Mouse (Mus musculus) small intestine, adult 2 months (tissue): ENCODE measurements around the gene Syde1.

Source experiments
- CTCF ChIP-seq: fragments of 200-500 bp; IDR thresholded peaks from 2 replicates; pipeline ENCODE4 v1.5.1; 2012; ENCODE audit warnings: low read depth, mild to moderate bottlenecking, control low read depth, inconsistent platforms, low read length, moderate library complexity, mixed read lengths; ENCODE audit not compliant: insufficient replicate concordance, insufficient read length; ENCODE audit errors: extremely low read depth
- POLR2A ChIP-seq: fragments of 200-500 bp; IDR thresholded peaks from 2 replicates; pipeline ENCODE4 v1.6.1; 2012; ENCODE audit warnings: low read depth, mild to moderate bottlenecking, control low read depth, inconsistent platforms, low read length, moderate library complexity

GRCm38 (mm10) chr10:78583347-78583746 is 8.4 kb downstream of the Syde1 start:
- TF ChIP-seq CTCF (no peak), POLR2A (no peak)
